Mouse (Mus musculus) midbrain, postnatal 0 days (tissue): Measurements from ENCODE around the gene Ptpdc1. TPM values are rescaled to one million over a fixed set of nuclear protein-coding genes. Genes with fewer than 3 reads are reported as not detected.
A peak's percentile ranks its signal among the peaks of the same experiment; 100 is the strongest.

Experiments
- ATAC-seq: fragments of 200-750 bp; cut with Nextera tagmentation; 2 replicates; pipeline ENCODE4 v1.8.0; 2017; ENCODE audit warnings: moderate number of reproducible peaks, mild to moderate bottlenecking, moderate TSS enrichment, moderate library complexity; ENCODE audit not compliant: low FRiP score
- DNase-seq: peaks from one replicate; pipeline ENCODE4 v3.0.0-alpha.2; 2015; ENCODE audit warnings: low spot score
- H3K27ac ChIP-seq: fragments of 300-500 bp; sonication (generic); 2 replicates; pipeline ENCODE4 v1.5.1; 2014; ENCODE audit warnings: low read depth, mild to moderate bottlenecking, low read length, mixed read lengths
- H3K27me3 ChIP-seq: fragments of 300-500 bp; sonication (generic); 2 replicates; pipeline ENCODE4 v1.6.1; 2014; ENCODE audit warnings: low read length, control low read depth, mixed read lengths; ENCODE audit not compliant: insufficient read depth
- H3K36me3 ChIP-seq: fragments of 300-500 bp; sonication (generic); 2 replicates; pipeline ENCODE4 v1.6.1; 2014; ENCODE audit warnings: low read length, control low read depth, mixed read lengths; ENCODE audit not compliant: insufficient read depth
- H3K4me1 ChIP-seq: fragments of 300-500 bp; sonication (generic); 2 replicates; pipeline ENCODE4 v1.6.1; 2014; ENCODE audit warnings: mild to moderate bottlenecking, control low read depth, antibody characterized with exemption, low read length, mixed read lengths; ENCODE audit not compliant: insufficient read depth
- H3K4me2 ChIP-seq: fragments of 300-500 bp; sonication (generic); 2 replicates; pipeline ENCODE4 v1.6.1; 2014; ENCODE audit warnings: low read depth, mild to moderate bottlenecking, low read length, mixed read lengths; ENCODE audit not compliant: poor library complexity, severe bottlenecking
- H3K4me3 ChIP-seq: fragments of 300-500 bp; sonication (generic); 2 replicates; pipeline ENCODE4 v1.5.1; 2014; ENCODE audit warnings: low read depth, mild to moderate bottlenecking, low read length, moderate library complexity
- H3K9ac ChIP-seq: fragments of 300-500 bp; sonication (generic); replicated peaks from 2 replicates; pipeline ENCODE4 v1.6.1; 2014; ENCODE audit warnings: mild to moderate bottlenecking, low read length, moderate library complexity, mixed read lengths; ENCODE audit not compliant: poor library complexity, severe bottlenecking
- H3K9me3 ChIP-seq: fragments of 300-500 bp; sonication (generic); 2 replicates; pipeline ENCODE4 v1.6.1; 2016; ENCODE audit warnings: low read length, control low read depth
- CTCF ChIP-seq: IDR thresholded peaks from 2 replicates; pipeline ENCODE4 v1.5.1; 2016; ENCODE audit warnings: antibody characterized with exemption, mild to moderate bottlenecking
- WGBS: fragments of 180-500 bp; shearing (Covaris S2); extraction: QIAGEN DNeasy Blood & Tissue Kit; methylation state at CpG from one replicate; pipeline ENCODE4 v1.1.7; 2014; 5-methylcytosine and 5-hydroxymethylcytosine counted together
- polyA plus RNA-seq: library from polyadenylated mRNA; unstranded; fragments of >200 nt; fragmentation: Nextera tagmentation; extraction: Ambion mirVana; gene quantifications from 2 replicates; pipeline ENCODE4 v1.2.1, GENCODE M21; 2015
- total RNA-seq: library from RNA; depleted of rRNA; stranded (reverse); fragments of >200 nt; gene quantifications from 2 replicates; pipeline ENCODE4 v1.2.3, GENCODE M21; 2014

Ptpdc1 gene
- total and polyA plus RNA-seq, 2 experiments from 2014 or later = 15.3 to 36.3 TPM

- Histone ChIP-seq H3K36me3 (no peaks in the 10 kb centered on the region), H3K27ac (peak overlapping the region; percentile 100), H3K4me3 (peak overlapping the region; percentile 94), H3K27me3 (no peaks in the 10 kb centered on the region), H3K9ac (peak overlapping the region; percentile 99), H3K9me3 (no peaks in the 10 kb centered on the region), H3K4me1 (peaks cover 8% of the 10 kb centered on the region; the same call in 1 of the 2 replicates), H3K4me2 (peak overlapping the region; percentile 60)
- TF ChIP-seq CTCF = no peak
- ATAC-seq (peak; percentile 90), DNase-seq (peak; percentile 99)
- WGBS = under 1% methylated on average over 55 of the region's 72 CpGs
These were observed 79.8 kb downstream of the Ptpdc1 start for GRCm38 (mm10) chr13:48545476-48546281.

- H3K9ac ChIP-seq = no peak overlapping the region
These were observed 80.6 kb downstream of the Ptpdc1 start for GRCm38 (mm10) chr13:48544867-48545266.

GRCm38 (mm10) chr13:48544391-48544790 lies 81.1 kb downstream of the Ptpdc1 start:
- H3K4me3 ChIP-seq = no peak overlapping the region; the same call in 1 of the 2 replicates
- no peak overlapping the region for H3K9ac ChIP-seq
- no peaks in the 10 kb centered on the region for H3K27me3 ChIP-seq
- no peak overlapping the region for H3K27ac ChIP-seq
- no peak for DNase-seq
- TF ChIP-seq CTCF = no peak
- H3K36me3 ChIP-seq = no peaks in the 10 kb centered on the region
- H3K4me1 ChIP-seq = peaks cover 8% of the 10 kb centered on the region; the same call in 1 of the 2 replicates
- H3K9me3 ChIP-seq = no peaks in the 10 kb centered on the region
- ATAC-seq = no peak
- H3K4me2 ChIP-seq = peak overlapping the region; percentile 60; the same call in 1 of the 2 replicates

More at GRCm38 (mm10) chr13:48544867-48545266, 80.6 kb downstream of the Ptpdc1 start:
- peak overlapping the region; percentile 94 for H3K4me3 ChIP-seq
- WGBS = 54% methylated on average over 4 of the region's 4 CpGs
- H3K27me3 ChIP-seq = no peaks in the 10 kb centered on the region
- H3K9me3 ChIP-seq = no peaks in the 10 kb centered on the region
- peak overlapping the region; percentile 60 for H3K4me2 ChIP-seq
- H3K36me3 ChIP-seq = no peaks in the 10 kb centered on the region
- peaks cover 8% of the 10 kb centered on the region; the same call in 1 of the 2 replicates for H3K4me1 ChIP-seq
- ATAC-seq (no peak), DNase-seq (no peak)
- TF ChIP-seq CTCF = no peak
- no peak overlapping the region for H3K27ac ChIP-seq

- ATAC-seq = no peak
These were observed 85.0 kb downstream of the Ptpdc1 start for GRCm38 (mm10) chr13:48540488-48540887.

GRCm38 (mm10) chr13:48533441-48533840 lies 92.0 kb downstream of the Ptpdc1 start:
- Histone ChIP-seq H3K36me3 (0 out of 2 replicates have a peak, but pooled peaks cover 3% of the 10 kb centered on the region), H3K4me3 (no peak overlapping the region), H3K9me3 (no peaks in the 10 kb centered on the region), H3K9ac (no peak overlapping the region), H3K27ac (no peak overlapping the region), H3K27me3 (no peaks in the 10 kb centered on the region), H3K4me1 (no peaks in the 10 kb centered on the region), H3K4me2 (no peak overlapping the region)
- DNase-seq (no peak), ATAC-seq (no peak)
- no peak for TF ChIP-seq CTCF
- WGBS = 88% methylated on average over 5 of the region's 5 CpGs

More at GRCm38 (mm10) chr13:48540488-48540887, 85.0 kb downstream of the Ptpdc1 start:
- Histone ChIP-seq H3K9me3 (no peaks in the 10 kb centered on the region), H3K4me2 (no peak overlapping the region; the same call in 1 of the 2 replicates), H3K36me3 (0 out of 2 replicates have a peak, but pooled peaks cover 3% of the 10 kb centered on the region), H3K27me3 (no peaks in the 10 kb centered on the region), H3K4me3 (no peak overlapping the region), H3K4me1 (peaks cover 8% of the 10 kb centered on the region; the same call in 1 of the 2 replicates), H3K27ac (no peak overlapping the region), H3K9ac (no peak overlapping the region)
- DNase-seq = no peak
- no peak for TF ChIP-seq CTCF
- 70% methylated on average over 1 of the region's 1 CpGs for WGBS

- DNase-seq (no peak), ATAC-seq (no peak)
- Histone ChIP-seq H3K36me3 (no peaks in the 10 kb centered on the region), H3K4me1 (no peaks in the 10 kb centered on the region), H3K4me3 (no peak overlapping the region), H3K9me3 (no peaks in the 10 kb centered on the region), H3K4me2 (no peak overlapping the region), H3K27me3 (no peaks in the 10 kb centered on the region), H3K9ac (no peak overlapping the region), H3K27ac (no peak overlapping the region)
- no peak for TF ChIP-seq CTCF
- 76% methylated on average over 2 of the region's 2 CpGs for WGBS
These were observed 94.0 kb downstream of the Ptpdc1 start for GRCm38 (mm10) chr13:48531448-48531847.
